Mouse (Mus musculus) embryonic facial prominence, embryonic 14.5 days (tissue): Measurements from ENCODE around the gene Col6a5. TPM values are rescaled to one million over a fixed set of nuclear protein-coding genes. Genes with fewer than 3 reads are reported as not detected.

Experiments
- ATAC-seq: fragments of 200-750 bp; cut with Nextera tagmentation; 2 replicates; pipeline ENCODE4 v1.8.0; 2017; ENCODE audit warnings: low read depth, moderate number of reproducible peaks, moderate TSS enrichment
- DNase-seq: peaks from one replicate; pipeline ENCODE4 v3.0.0-alpha.2; 2015; ENCODE audit warnings: low spot score
- H3K27ac ChIP-seq: fragments of 300-500 bp; sonication (generic); replicated peaks from 2 replicates; pipeline ENCODE4 v1.5.1; 2014; ENCODE audit warnings: low read depth, mild to moderate bottlenecking, low read length, moderate library complexity
- H3K27me3 ChIP-seq: fragments of 300-500 bp; sonication (generic); replicated peaks from 2 replicates; pipeline ENCODE4 v1.6.1; 2014; ENCODE audit warnings: low read length; ENCODE audit not compliant: control insufficient read depth, insufficient read depth
- H3K36me3 ChIP-seq: fragments of 300-500 bp; sonication (generic); 2 replicates; pipeline ENCODE4 v1.6.1; 2014; ENCODE audit warnings: low read length, mixed read lengths; ENCODE audit not compliant: control insufficient read depth, insufficient read depth
- H3K4me1 ChIP-seq: fragments of 300-500 bp; sonication (generic); 2 replicates; pipeline ENCODE4 v1.6.1; 2014; ENCODE audit warnings: antibody characterized with exemption, low read length; ENCODE audit not compliant: control insufficient read depth, insufficient read depth
- H3K4me2 ChIP-seq: fragments of 300-500 bp; sonication (generic); 2 replicates; pipeline ENCODE4 v1.6.1; 2014; ENCODE audit warnings: low read depth, mild to moderate bottlenecking, low read length, moderate library complexity, mixed read lengths
- H3K4me3 ChIP-seq: fragments of 300-500 bp; sonication (generic); 2 replicates; pipeline ENCODE4 v1.5.1; 2014; ENCODE audit warnings: low read depth, mild to moderate bottlenecking, low read length
- H3K9ac ChIP-seq: fragments of 300-500 bp; sonication (generic); 2 replicates; pipeline ENCODE4 v1.6.1; 2014; ENCODE audit warnings: low read depth, mild to moderate bottlenecking, low read length, moderate library complexity, mixed read lengths
- H3K9me3 ChIP-seq: fragments of 300-500 bp; sonication (generic); 2 replicates; pipeline ENCODE4 v1.6.1; 2016; ENCODE audit warnings: low read length; ENCODE audit not compliant: control insufficient read depth
- WGBS: fragments of 180-500 bp; shearing (Covaris S2); extraction: QIAGEN DNeasy Blood & Tissue Kit; methylation state at CpG from one replicate; pipeline ENCODE4 v1.1.7; 2014; 5-methylcytosine and 5-hydroxymethylcytosine counted together
- polyA plus RNA-seq: library from polyadenylated mRNA; unstranded; fragments of >200 nt; fragmentation: Nextera tagmentation; extraction: Ambion mirVana; gene quantifications from 2 replicates; pipeline ENCODE4 v1.2.1, GENCODE M21; 2014

Col6a5 gene
- polyA plus RNA-seq, 1 experiment from 2014 or later: 0.17 TPM

GRCm38 (mm10) chr9:105884656-105885430 is 75.6 kb downstream of the Col6a5 start:
- Histone ChIP-seq H3K4me1 (no peaks in the 10 kb centered on the region), H3K9ac (no peak overlapping the region), H3K4me2 (no peak overlapping the region), H3K36me3 (no peaks in the 10 kb centered on the region), H3K4me3 (no peak overlapping the region), H3K27ac (no peak overlapping the region), H3K27me3 (no peaks in the 10 kb centered on the region), H3K9me3 (no peaks in the 10 kb centered on the region)
- 76% methylated on average over 17 of the region's 17 CpGs for WGBS
- DNase-seq: no peak
- no peak for ATAC-seq

GRCm38 (mm10) chr9:105880743-105881142 is 79.7 kb downstream of the Col6a5 start:
- no peak overlapping the region for H3K4me3 ChIP-seq
- no peak overlapping the region for H3K9ac ChIP-seq
- no peak for ATAC-seq
- H3K27me3 ChIP-seq: no peaks in the 10 kb centered on the region
- no peak overlapping the region for H3K27ac ChIP-seq
- no peak overlapping the region for H3K4me2 ChIP-seq
- WGBS: 81% methylated on average over 4 of the region's 4 CpGs
- DNase-seq: no peak
- no peaks in the 10 kb centered on the region for H3K9me3 ChIP-seq
- H3K36me3 ChIP-seq: no peaks in the 10 kb centered on the region
- H3K4me1 ChIP-seq: no peaks in the 10 kb centered on the region

GRCm38 (mm10) chr9:105878365-105879108 is 81.9 kb downstream of the Col6a5 start:
- ATAC-seq (no peak), DNase-seq (no peak)
- 69% methylated on average over 11 of the region's 11 CpGs for WGBS
- no peak overlapping the region for H3K9ac ChIP-seq
- no peaks in the 10 kb centered on the region for H3K36me3 ChIP-seq
- no peaks in the 10 kb centered on the region for H3K9me3 ChIP-seq
- no peak overlapping the region for H3K4me2 ChIP-seq
- H3K4me3 ChIP-seq: no peak overlapping the region
- no peak overlapping the region for H3K27ac ChIP-seq
- no peaks in the 10 kb centered on the region for H3K4me1 ChIP-seq
- no peaks in the 10 kb centered on the region for H3K27me3 ChIP-seq

GRCm38 (mm10) chr9:105876124-105876523 is 84.3 kb downstream of the Col6a5 start:
- 79% methylated on average over 4 of the region's 4 CpGs for WGBS
- no peak overlapping the region for H3K27ac ChIP-seq
- H3K4me3 ChIP-seq: no peak overlapping the region
- DNase-seq (no peak), ATAC-seq (no peak)
- no peaks in the 10 kb centered on the region for H3K27me3 ChIP-seq
- H3K4me1 ChIP-seq: no peaks in the 10 kb centered on the region
- no peak overlapping the region for H3K9ac ChIP-seq
- no peaks in the 10 kb centered on the region for H3K36me3 ChIP-seq
- no peaks in the 10 kb centered on the region for H3K9me3 ChIP-seq
- H3K4me2 ChIP-seq: no peak overlapping the region

GRCm38 (mm10) chr9:105871643-105872042 is 88.8 kb downstream of the Col6a5 start:
- H3K27ac ChIP-seq: no peak overlapping the region
- H3K4me2 ChIP-seq: no peak overlapping the region
- no peaks in the 10 kb centered on the region for H3K27me3 ChIP-seq
- H3K4me3 ChIP-seq: no peak overlapping the region
- no peak overlapping the region for H3K9ac ChIP-seq
- H3K36me3 ChIP-seq: no peaks in the 10 kb centered on the region
- ATAC-seq (no peak), DNase-seq (no peak)
- no peaks in the 10 kb centered on the region for H3K4me1 ChIP-seq
- 77% methylated on average over 14 of the region's 14 CpGs for WGBS
- no peaks in the 10 kb centered on the region for H3K9me3 ChIP-seq

GRCm38 (mm10) chr9:105857773-105858172 is 102.7 kb downstream of the Col6a5 start:
- ATAC-seq (peak; percentile 50; the same call in 1 of the 2 replicates), DNase-seq (peak; percentile 70)
- Histone ChIP-seq H3K27ac (no peak overlapping the region), H3K4me1 (no peaks in the 10 kb centered on the region), H3K4me2 (no peak overlapping the region), H3K9me3 (no peaks in the 10 kb centered on the region), H3K27me3 (no peaks in the 10 kb centered on the region), H3K4me3 (no peak overlapping the region), H3K36me3 (no peaks in the 10 kb centered on the region), H3K9ac (no peak overlapping the region)
- WGBS: 10% methylated on average over 6 of the region's 6 CpGs

- no peaks in the 10 kb centered on the region for H3K36me3 ChIP-seq
- WGBS: 68% methylated on average over 1 of the region's 1 CpGs
- ATAC-seq (no peak), DNase-seq (no peak)
- no peaks in the 10 kb centered on the region for H3K9me3 ChIP-seq
- H3K4me1 ChIP-seq: no peaks in the 10 kb centered on the region
- H3K27ac ChIP-seq: no peak overlapping the region
- no peak overlapping the region for H3K9ac ChIP-seq
- no peak overlapping the region for H3K4me3 ChIP-seq
- H3K4me2 ChIP-seq: no peak overlapping the region
- H3K27me3 ChIP-seq: no peaks in the 10 kb centered on the region
Measured at GRCm38 (mm10) chr9:105852778-105853065, 107.7 kb downstream of the Col6a5 start.

GRCm38 (mm10) chr9:105852015-105852777 is 108.2 kb downstream of the Col6a5 start:
- no peak overlapping the region for H3K9ac ChIP-seq
- no peaks in the 10 kb centered on the region for H3K36me3 ChIP-seq
- WGBS: 76% methylated on average over 14 of the region's 14 CpGs
- no peak overlapping the region for H3K4me3 ChIP-seq
- no peak for ATAC-seq
- no peak for DNase-seq
- H3K9me3 ChIP-seq: no peaks in the 10 kb centered on the region
- H3K27me3 ChIP-seq: no peaks in the 10 kb centered on the region
- H3K27ac ChIP-seq: no peak overlapping the region
- H3K4me2 ChIP-seq: no peak overlapping the region
- H3K4me1 ChIP-seq: no peaks in the 10 kb centered on the region
